Mouse (Mus musculus) CH12.LX (cell line): ENCODE measurements around the gene Angel1. TPM values are rescaled to one million over a fixed set of nuclear protein-coding genes. Genes with fewer than 3 reads are reported as not detected.

Experiments
- DNase-seq: peaks from one replicate; pipeline ENCODE4 v3.0.0-alpha.2; 2013; ENCODE audit errors: extremely low read depth
- H3K27ac ChIP-seq: 2 replicates; pipeline ENCODE4 v1.5.1; 2012; ENCODE audit warnings: low read depth, mild to moderate bottlenecking, control low read depth, moderate library complexity; ENCODE audit not compliant: insufficient read depth
- H3K27me3 ChIP-seq: replicated peaks from 2 replicates; pipeline ENCODE3; 2012; ENCODE audit warnings: inconsistent platforms
- H3K36me3 ChIP-seq, 2 experiments: replicated peaks in 1 of 2; 2 replicates each; pipeline versions ENCODE3 to v1.6.1; 2012; ENCODE audit warnings: inconsistent platforms in 1 of 2, low read length in 1 of 2, mild to moderate bottlenecking in 1 of 2, mixed read lengths in 1 of 2, moderate library complexity in 1 of 2; ENCODE audit not compliant: control insufficient read depth in 1 of 2, insufficient read depth in 1 of 2
- H3K4me1 ChIP-seq, 2 experiments: 2 replicates each; pipeline ENCODE4 v1.6.1; 2012; ENCODE audit warnings: inconsistent platforms in 1 of 2, moderate library complexity in 1 of 2; ENCODE audit not compliant: insufficient read depth in 2 of 2, control insufficient read depth in 1 of 2
- H3K4me2 ChIP-seq: 2 replicates; pipeline ENCODE4 v1.6.1; 2012; ENCODE audit warnings: low read depth, mild to moderate bottlenecking, control low read depth; ENCODE audit not compliant: poor library complexity, insufficient read depth, severe bottlenecking
- H3K4me3 ChIP-seq, 3 experiments: fragments of 150-350 bp in 1 of 3; sonication (generic) in 1 of 3; replicated peaks in 1 of 3; 2 replicates each; pipeline versions ENCODE3 to v1.5.1; 2011 to 2012; ENCODE audit warnings: low read depth in 2 of 3, low read length in 2 of 3, mild to moderate bottlenecking in 2 of 3, moderate library complexity in 2 of 3, control low read depth in 1 of 3, improper control_type of control experiment in 1 of 3, inconsistent platforms in 1 of 3, mixed read lengths in 1 of 3; ENCODE audit not compliant: poor library complexity in 1 of 3
- H3K79me2 ChIP-seq: replicated peaks from 2 replicates; pipeline ENCODE4 v1.6.1; 2012; ENCODE audit warnings: mild to moderate bottlenecking, moderate library complexity; ENCODE audit not compliant: control insufficient read depth, poor library complexity, insufficient read depth, severe bottlenecking; ENCODE audit errors: extremely low read depth
- H3K9ac ChIP-seq: 2 replicates; pipeline ENCODE4 v1.6.1; 2012; ENCODE audit warnings: low read depth, mild to moderate bottlenecking, control low read depth, moderate library complexity; ENCODE audit not compliant: insufficient read depth
- H3K9me3 ChIP-seq: replicated peaks from 2 replicates; pipeline ENCODE3; 2012; ENCODE audit warnings: low read length, inconsistent platforms, mixed read lengths
- CHD2 ChIP-seq: IDR thresholded peaks from 2 replicates; pipeline ENCODE4 v1.6.1; 2011; ENCODE audit warnings: low read length, improper control_type of control experiment
- CTCF ChIP-seq, 2 experiments: IDR thresholded peaks in 1 of 2; conservative IDR thresholded peaks in 1 of 2; 2 replicates each; pipeline ENCODE4 v1.5.1; 2011 to 2012; ENCODE audit warnings: low read depth in 2 of 2, low read length in 2 of 2, improper control_type of control experiment in 1 of 2, inconsistent platforms in 1 of 2, mild to moderate bottlenecking in 1 of 2, moderate library complexity in 1 of 2
- E2F4 ChIP-seq: IDR thresholded peaks from 2 replicates; pipeline ENCODE4 v1.6.1; 2011; ENCODE audit warnings: low read depth, low read length, improper control_type of control experiment; ENCODE audit not compliant: insufficient replicate concordance
- EP300 ChIP-seq: IDR thresholded peaks from 2 replicates; pipeline ENCODE4 v1.6.1; 2011; ENCODE audit warnings: low read length, improper control_type of control experiment
- JUN ChIP-seq: IDR thresholded peaks from 2 replicates; pipeline ENCODE4 v1.6.1; 2011; ENCODE audit warnings: low read depth, mild to moderate bottlenecking, low read length, improper control_type of control experiment, moderate library complexity; ENCODE audit not compliant: insufficient read depth
- MAZ ChIP-seq: IDR thresholded peaks from 2 replicates; pipeline ENCODE4 v1.6.1; 2012; ENCODE audit warnings: low read depth, mild to moderate bottlenecking, inconsistent platforms, low read length, improper control_type of control experiment, moderate library complexity
- NELFE ChIP-seq: IDR thresholded peaks from 2 replicates; pipeline ENCODE4 v1.6.1; 2011; ENCODE audit warnings: low read depth, low read length, improper control_type of control experiment
- PAX5 ChIP-seq: IDR thresholded peaks from 2 replicates; pipeline ENCODE4 v1.6.1; 2012; ENCODE audit warnings: low read length, inconsistent platforms, mixed read lengths
- RAD21 ChIP-seq: IDR thresholded peaks from 2 replicates; pipeline ENCODE4 v1.6.1; 2011; ENCODE audit warnings: low read depth, mild to moderate bottlenecking, low read length, improper control_type of control experiment, moderate library complexity
- RCOR1 ChIP-seq: conservative IDR thresholded peaks from 2 replicates; pipeline ENCODE4 v1.6.1; 2012; ENCODE audit warnings: low read depth, mild to moderate bottlenecking, inconsistent platforms, low read length, improper control_type of control experiment
- SIN3A ChIP-seq: IDR thresholded peaks from 2 replicates; pipeline ENCODE4 v1.6.1; 2012; ENCODE audit warnings: low read length, improper control_type of control experiment, inconsistent platforms
- SMC3 ChIP-seq: IDR thresholded peaks from 2 replicates; pipeline ENCODE4 v1.6.1; 2011; ENCODE audit warnings: low read depth, low read length, improper control_type of control experiment
- USF1 ChIP-seq: IDR thresholded peaks from 2 replicates; pipeline ENCODE4 v1.6.1; 2014; ENCODE audit warnings: low read depth, mild to moderate bottlenecking, inconsistent platforms, low read length, improper control_type of control experiment
- ZC3H11A ChIP-seq: IDR thresholded peaks from 2 replicates; pipeline ENCODE4 v1.6.1; 2012; ENCODE audit warnings: low read depth, mild to moderate bottlenecking, inconsistent platforms, low read length, improper control_type of control experiment
- ZNF384 ChIP-seq: IDR thresholded peaks from 2 replicates; pipeline ENCODE4 v1.6.1; 2012; ENCODE audit warnings: low read depth, low read length, improper control_type of control experiment, inconsistent platforms
- dilution Hi-C: fragments of 300-500 bp; cut with MboI; formaldehyde crosslinking; loops from 2 replicates; pipeline ENCODE4 v1.14.3; 2020; ENCODE audit warnings: low sequenced_read_pairs; ENCODE audit not compliant: extremely low pct_unique_long_range_greater_than_20kb, extremely low pct_ligation_motif_present
- in situ Hi-C: fragments of 300-500 bp; cut with MboI; formaldehyde crosslinking; loops from 3 replicates; pipeline ENCODE4 v1.14.3; 2019; ENCODE audit warnings: low sequenced_read_pairs, low pct_ligation_motif_present, low pct_unique_long_range_greater_than_20kb, mixed read lengths
- polyA plus RNA-seq: library from polyadenylated mRNA; unstranded; fragments of >175 nt; gene quantifications from 2 replicates; pipeline ENCODE4 v1.2.1, GENCODE M21; 2012; ENCODE audit warnings: low read depth; ENCODE audit not compliant: insufficient read length
- total RNA-seq, 2 experiments: library from RNA; depleted of rRNA; stranded (reverse); fragments of 300-350 nt in 1 of 2; fragments of >200 nt in 1 of 2; gene quantifications; 2 replicates each; pipeline ENCODE4 v1.2.3; 2012 to 2014

Angel1 gene
- total and polyA plus RNA-seq, 3 experiments = 1.0 to 9.3 (median 2.9) TPM

GRCm38 (mm10) chr12:86719961-86720639 lies 6.2 kb downstream of the Angel1 start:
- Histone ChIP-seq H3K4me3 (no peak overlapping the region), H3K9ac (no peak overlapping the region), H3K27ac (no peak overlapping the region), H3K27me3 (no peaks in the 10 kb centered on the region), H3K9me3 (no peaks in the 10 kb centered on the region), H3K4me1 (peaks cover 0 to 1% of the 10 kb centered on the region in 2 experiments; a peak in 1 of 4 replicates), H3K36me3 (peaks cover 0 to 41% of the 10 kb centered on the region in 2 experiments), H3K79me2 (no peaks in the 10 kb centered on the region), H3K4me2 (no peak overlapping the region)
- in situ Hi-C loops = no loop called here
- DNase-seq = no peak
- dilution Hi-C loops = no loop called here
- no peak for TF ChIP-seq USF1
- TF ChIP-seq SIN3A = no peak
- TF ChIP-seq RCOR1 = no peak
- TF ChIP-seq JUN = no peak

DNA sequence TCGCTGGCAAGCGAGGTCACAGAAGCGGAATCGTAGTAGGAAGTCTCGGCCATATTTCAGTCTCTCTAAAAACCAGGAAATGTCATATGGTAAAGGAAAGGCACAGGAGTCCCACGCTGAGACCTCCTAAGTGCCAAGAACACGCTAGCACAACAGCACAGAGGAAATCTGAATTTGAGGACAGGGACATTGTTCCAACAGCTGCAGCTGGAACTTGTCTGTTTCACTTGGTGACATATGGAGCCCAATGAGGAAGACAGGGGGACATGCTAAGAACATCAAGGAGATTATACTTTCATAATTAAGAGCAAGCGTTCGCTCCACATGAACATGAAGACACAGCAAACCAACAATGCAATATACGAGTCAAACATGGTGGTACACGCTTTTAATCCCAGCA lies 9.3 kb downstream of the Angel1 start:
- H3K9ac ChIP-seq = no peak overlapping the region
- DNase-seq = no peak
- in situ Hi-C loops (no loop called here), dilution Hi-C loops (no loop called here)
- no peaks in the 10 kb centered on the region for H3K27me3 ChIP-seq
- H3K36me3 ChIP-seq = peaks cover 0 to 38% of the 10 kb centered on the region in 2 experiments
- H3K79me2 ChIP-seq = no peaks in the 10 kb centered on the region
- H3K4me2 ChIP-seq = no peak overlapping the region
- H3K4me1 ChIP-seq = peaks cover 0 to 4% of the 10 kb centered on the region in 2 experiments; a peak in 2 of 4 replicates
- no peak overlapping the region for H3K27ac ChIP-seq
- TF ChIP-seq SMC3 (no peak), E2F4 (no peak), NELFE (no peak)
- H3K4me3 ChIP-seq = no peak overlapping the region
- H3K9me3 ChIP-seq = no peaks in the 10 kb centered on the region

DNA sequence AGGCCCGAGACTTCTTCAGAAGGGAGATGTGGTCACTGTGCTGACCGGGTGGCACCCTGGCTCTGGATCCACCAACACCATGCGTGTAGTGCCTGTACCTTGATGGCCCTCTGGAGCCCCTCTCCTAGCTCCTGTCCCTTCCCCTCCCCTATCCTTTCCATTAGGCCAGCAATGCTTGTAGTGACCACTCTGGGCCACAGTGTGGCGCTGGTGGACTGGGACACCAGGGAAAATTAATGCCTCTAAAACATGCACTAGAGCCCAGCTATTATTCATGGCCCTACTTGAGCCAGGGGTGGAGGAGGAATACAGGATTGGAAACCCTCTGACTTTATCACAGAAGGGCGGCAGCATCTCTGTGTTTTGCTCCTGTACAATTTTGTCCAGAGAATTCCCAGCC lies 10.9 kb downstream of the Angel1 start:
- H3K4me2 ChIP-seq = no peak overlapping the region
- dilution Hi-C loops = no loop called here
- TF ChIP-seq CTCF (conservative IDR thresholded peaks at IDR 0.05 in 1 of 2, IDR thresholded peaks at IDR 0.05 in 1 of 2; ENCODE audit: low read depth in 2 of 2, low read length in 2 of 2) = peak; percentile 71 to 79
- no peak for TF ChIP-seq CHD2
- no peak for TF ChIP-seq ZNF384
- TF ChIP-seq RAD21 = peak; percentile 75
- TF ChIP-seq ZC3H11A = 0 out of 2 replicates have a peak, but pooled peaks have one; percentile 17
- TF ChIP-seq SMC3 = peak; percentile 69
- TF ChIP-seq EP300 = no peak
- TF ChIP-seq PAX5 = no peak
- TF ChIP-seq MAZ = no peak
- no peak for TF ChIP-seq RCOR1

More for the DNA sequence above, 10.9 kb downstream of the Angel1 start:
- Histone ChIP-seq H3K79me2 (no peaks in the 10 kb centered on the region), H3K27me3 (no peaks in the 10 kb centered on the region), H3K36me3 (peaks cover 0 to 29% of the 10 kb centered on the region in 2 experiments), H3K4me1 (peaks cover 0 to 4% of the 10 kb centered on the region in 2 experiments; a peak in 2 of 4 replicates), H3K9ac (no peak overlapping the region), H3K4me3 (no peak overlapping the region), H3K27ac (no peak overlapping the region), H3K9me3 (no peaks in the 10 kb centered on the region)
- in situ Hi-C loops = no loop called here
- peak; percentile 50 for DNase-seq
